Mouse (Mus musculus) lung, postnatal 0 days (tissue): ENCODE results near the gene Inpp5f. TPM values are rescaled to one million over a fixed set of nuclear protein-coding genes. Genes with fewer than 3 reads are reported as not detected.
"Not testable (repeated sequence)": the region's sequence is repeated elsewhere in the genome, so short reads cannot be mapped to it uniquely, and the experiment has no call there.

ENCODE experiments used
- ATAC-seq: fragments of 200-750 bp; cut with Nextera tagmentation; 2 replicates; pipeline ENCODE4 v1.8.0; 2017; ENCODE audit warnings: moderate library complexity
- DNase-seq: peaks from one replicate; pipeline ENCODE4 v3.0.0-alpha.2; 2016; ENCODE audit warnings: low spot score
- H3K27ac ChIP-seq: fragments of 300-500 bp; sonication (generic); 2 replicates; pipeline ENCODE4 v1.5.1; 2014; ENCODE audit warnings: antibody characterized with exemption, mild to moderate bottlenecking, low read length, mixed read lengths
- H3K27me3 ChIP-seq: fragments of 300-500 bp; sonication (generic); replicated peaks from 2 replicates; pipeline ENCODE4 v1.6.1; 2014; ENCODE audit warnings: low read length, mixed read lengths; ENCODE audit not compliant: insufficient read depth
- H3K36me3 ChIP-seq: fragments of 300-500 bp; sonication (generic); 2 replicates; pipeline ENCODE4 v1.6.1; 2014; ENCODE audit warnings: low read length, mixed read lengths; ENCODE audit not compliant: insufficient read depth
- H3K4me1 ChIP-seq: fragments of 300-500 bp; sonication (generic); 2 replicates; pipeline ENCODE4 v1.6.1; 2014; ENCODE audit warnings: antibody characterized with exemption, low read depth, low read length, mixed read lengths; ENCODE audit not compliant: insufficient read depth
- H3K4me2 ChIP-seq: fragments of 300-500 bp; sonication (generic); replicated peaks from 2 replicates; pipeline ENCODE4 v1.6.1; 2014; ENCODE audit warnings: low read depth, mild to moderate bottlenecking, low read length, moderate library complexity, mixed read lengths
- H3K4me3 ChIP-seq: fragments of 300-500 bp; sonication (generic); 2 replicates; pipeline ENCODE4 v1.5.1; 2014; ENCODE audit warnings: low read depth, low read length
- H3K9ac ChIP-seq: fragments of 300-500 bp; sonication (generic); replicated peaks from 2 replicates; pipeline ENCODE4 v1.6.1; 2014; ENCODE audit warnings: low read depth, mild to moderate bottlenecking
- H3K9me3 ChIP-seq: fragments of 300-500 bp; sonication (generic); 2 replicates; pipeline ENCODE4 v1.6.1; 2016; ENCODE audit warnings: low read length, mixed read lengths
- CTCF ChIP-seq: IDR thresholded peaks from 2 replicates; pipeline ENCODE4 v1.5.1; 2016; ENCODE audit warnings: antibody characterized with exemption, mild to moderate bottlenecking
- EP300 ChIP-seq: IDR thresholded peaks from 2 replicates; pipeline ENCODE4 v1.6.1; 2016; ENCODE audit warnings: antibody characterized with exemption, mild to moderate bottlenecking, control low read depth
- WGBS: fragments of 180-500 bp; shearing (Covaris S2); extraction: QIAGEN DNeasy Blood & Tissue Kit; methylation state at CpG from one replicate; pipeline ENCODE4 v1.1.7; 2014; 5-methylcytosine and 5-hydroxymethylcytosine counted together
- polyA plus RNA-seq: library from polyadenylated mRNA; unstranded; fragments of >200 nt; fragmentation: Nextera tagmentation; extraction: Ambion mirVana; gene quantifications from 2 replicates; pipeline ENCODE4 v1.2.1, GENCODE M21; 2015

The Inpp5f gene
- polyA plus RNA-seq, 1 experiment from 2014 or later, result 10.7 TPM

DNA sequence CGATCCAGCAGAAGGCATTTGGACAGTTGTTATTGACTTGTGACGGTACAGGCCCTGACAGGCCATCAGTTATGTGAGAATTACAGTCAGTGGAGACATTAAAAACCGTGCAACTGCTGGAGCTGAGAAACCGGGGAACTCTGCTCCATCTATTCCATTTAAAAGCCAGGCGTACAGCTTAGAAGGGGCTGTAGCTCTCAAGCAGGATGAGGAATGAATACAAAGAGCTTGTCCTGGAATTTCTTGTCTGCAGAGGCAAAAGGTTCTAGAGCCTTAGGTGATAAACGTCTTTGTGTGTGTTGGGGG is 18.2 kb upstream of the Inpp5f start:
- peak; percentile 15 for DNase-seq
- Histone ChIP-seq H3K9ac (no peak overlapping the region), H3K4me3 (no peak overlapping the region), H3K9me3 (no peaks in the 10 kb centered on the region), H3K36me3 (no peaks in the 10 kb centered on the region), H3K27me3 (no peaks in the 10 kb centered on the region), H3K4me1 (no peaks in the 10 kb centered on the region), H3K4me2 (peak overlapping the region; percentile 43; the same call in 1 of the 2 replicates), H3K27ac (peak overlapping the region; percentile 33; the same call in 1 of the 2 replicates)
- peak; percentile 50 for ATAC-seq
- 16% methylated on average over 6 of the region's 6 CpGs for WGBS
- TF ChIP-seq EP300, result no peak
- TF ChIP-seq CTCF, result no peak

DNA sequence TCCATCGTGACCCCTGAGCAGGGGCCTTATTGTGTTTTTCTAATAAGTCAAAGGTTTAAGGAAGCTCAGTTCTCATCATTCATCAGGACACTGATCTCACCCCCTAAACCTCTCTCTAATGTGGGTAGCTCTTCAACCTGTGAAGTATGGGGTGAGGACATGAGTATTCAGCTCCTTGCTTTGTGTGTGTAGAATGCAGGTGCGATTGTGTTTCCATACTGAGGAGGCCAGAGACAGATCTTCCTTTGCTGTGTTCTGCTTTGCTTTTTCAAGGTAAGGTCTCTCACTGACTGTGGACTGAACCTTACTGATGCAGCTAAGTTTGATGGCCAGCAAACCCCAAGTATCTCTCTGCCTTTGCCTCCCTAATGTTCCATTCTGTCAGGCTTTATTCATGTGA is 14.9 kb upstream of the Inpp5f start:
- DNase-seq (no peak), ATAC-seq (no peak)
- Histone ChIP-seq H3K36me3 (no peaks in the 10 kb centered on the region), H3K4me2 (no peak overlapping the region), H3K4me3 (no peak overlapping the region), H3K9ac (no peak overlapping the region), H3K9me3 (no peaks in the 10 kb centered on the region), H3K4me1 (no peaks in the 10 kb centered on the region), H3K27me3 (no peaks in the 10 kb centered on the region), H3K27ac (no peak overlapping the region)
- TF ChIP-seq EP300 (no peak), CTCF (no peak)
- 82% methylated on average over 2 of the region's 2 CpGs for WGBS

DNA sequence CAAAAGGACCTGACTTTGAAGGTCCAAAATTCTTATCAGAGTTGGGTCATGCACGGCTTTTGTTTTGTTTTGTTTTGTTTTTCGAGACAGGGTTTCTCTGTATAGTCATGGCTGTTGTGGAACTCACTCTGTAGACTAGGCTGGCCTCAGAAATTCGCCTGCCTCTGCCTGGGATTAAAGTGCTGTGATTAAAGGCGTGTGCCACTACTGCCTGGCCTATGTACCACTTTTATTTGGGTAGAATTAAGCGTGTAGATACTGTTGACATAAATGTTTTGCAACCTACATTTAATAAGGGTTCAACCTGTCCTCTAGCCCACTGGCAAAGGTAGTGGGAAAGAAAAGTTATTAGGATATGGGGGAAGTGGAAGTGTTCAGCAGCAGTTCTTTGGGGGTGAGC is 12.1 kb upstream of the Inpp5f start:
- H3K27me3 ChIP-seq, result no peaks in the 10 kb centered on the region
- H3K9me3 ChIP-seq, result no peaks in the 10 kb centered on the region
- H3K36me3 ChIP-seq, result no peaks in the 10 kb centered on the region
- H3K27ac ChIP-seq, result no peak overlapping the region
- WGBS, result 65% methylated on average over 5 of the region's 5 CpGs
- no peak overlapping the region for H3K4me3 ChIP-seq
- H3K9ac ChIP-seq, result no peak overlapping the region
- ATAC-seq (no peak), DNase-seq (no peak)
- no peak overlapping the region for H3K4me2 ChIP-seq
- TF ChIP-seq EP300, result no peak
- no peak for TF ChIP-seq CTCF
- no peaks in the 10 kb centered on the region for H3K4me1 ChIP-seq

GRCm38 (mm10) chr7:128601826-128602225 is 9.3 kb upstream of the Inpp5f start:
- Histone ChIP-seq H3K9ac (no peak overlapping the region), H3K4me1 (no peaks in the 10 kb centered on the region), H3K4me3 (no peak overlapping the region), H3K27me3 (no peaks in the 10 kb centered on the region), H3K27ac (no peak overlapping the region), H3K4me2 (no peak overlapping the region), H3K9me3 (no peaks in the 10 kb centered on the region), H3K36me3 (no peaks in the 10 kb centered on the region)
- TF ChIP-seq CTCF, result no peak
- TF ChIP-seq EP300, result no peak
- no peak for DNase-seq
- ATAC-seq, result no peak
- WGBS, result 70% methylated on average over 5 of the region's 5 CpGs

- H3K36me3 ChIP-seq, H3K9me3 ChIP-seq, H3K4me1 ChIP-seq, H3K4me2 ChIP-seq, H3K27ac ChIP-seq, H3K4me3 ChIP-seq, DNase-seq, H3K9ac ChIP-seq, H3K27me3 ChIP-seq, ATAC-seq: not testable (repeated sequence)
- WGBS, result 93% methylated on average over 4 of the region's 9 CpGs
These were observed 1.2 kb upstream of the Inpp5f start for GRCm38 (mm10) chr7:128609936-128610335.

DNA sequence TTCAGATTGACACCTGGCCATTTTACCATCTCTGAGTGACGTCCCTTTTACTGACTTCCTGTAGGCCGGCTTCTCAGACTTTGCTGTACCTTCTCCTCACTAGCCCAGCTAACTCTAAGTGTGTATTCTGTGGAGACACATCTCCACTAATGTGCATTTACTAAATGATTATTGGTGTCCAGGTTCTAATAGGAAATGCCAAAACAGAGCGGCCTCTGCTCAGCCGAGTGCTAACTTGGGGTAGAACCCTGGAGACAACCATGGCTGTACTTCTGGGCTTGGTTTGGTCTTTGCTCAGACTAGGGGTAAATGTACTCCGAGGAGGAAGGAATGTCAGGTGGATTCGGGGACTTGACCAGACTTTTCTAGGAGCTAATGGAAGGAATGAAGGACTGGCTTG is 638 bp upstream of the Inpp5f start:
- 85% methylated on average over 6 of the region's 6 CpGs for WGBS
- Histone ChIP-seq H3K4me2 (peak overlapping the region; percentile 40), H3K9ac (no peak overlapping the region; the same call in 1 of the 2 replicates), H3K36me3 (no peaks in the 10 kb centered on the region), H3K27me3 (no peaks in the 10 kb centered on the region), H3K9me3 (no peaks in the 10 kb centered on the region), H3K4me1 (no peaks in the 10 kb centered on the region; the same call in 1 of the 2 replicates), H3K4me3 (peak overlapping the region; percentile 14; the same call in 1 of the 2 replicates), H3K27ac (peak overlapping the region; percentile 54)
- TF ChIP-seq EP300 (no peak), CTCF (no peak)
- ATAC-seq, result no peak
- no peak for DNase-seq

- H3K27ac ChIP-seq, result peak overlapping the region; percentile 86
- no peaks in the 10 kb centered on the region; the same call in 1 of the 2 replicates for H3K4me1 ChIP-seq
- peak overlapping the region; percentile 74 for H3K9ac ChIP-seq
- no peaks in the 10 kb centered on the region for H3K27me3 ChIP-seq
- no peak for ATAC-seq
- peak; percentile 20 for DNase-seq
- TF ChIP-seq CTCF (no peak), EP300 (no peak)
- H3K4me3 ChIP-seq, result peak overlapping the region; percentile 82
- WGBS, result 8% methylated on average over 20 of the region's 22 CpGs
- no peaks in the 10 kb centered on the region for H3K9me3 ChIP-seq
- no peaks in the 10 kb centered on the region for H3K36me3 ChIP-seq
- H3K4me2 ChIP-seq, result peak overlapping the region; percentile 82
These were observed 777 bp downstream of the Inpp5f start for GRCm38 (mm10) chr7:128611799-128612411.
